Comparison of ENCODE assay signal across 8 mouse cellular contexts in the genomic region with DNA sequence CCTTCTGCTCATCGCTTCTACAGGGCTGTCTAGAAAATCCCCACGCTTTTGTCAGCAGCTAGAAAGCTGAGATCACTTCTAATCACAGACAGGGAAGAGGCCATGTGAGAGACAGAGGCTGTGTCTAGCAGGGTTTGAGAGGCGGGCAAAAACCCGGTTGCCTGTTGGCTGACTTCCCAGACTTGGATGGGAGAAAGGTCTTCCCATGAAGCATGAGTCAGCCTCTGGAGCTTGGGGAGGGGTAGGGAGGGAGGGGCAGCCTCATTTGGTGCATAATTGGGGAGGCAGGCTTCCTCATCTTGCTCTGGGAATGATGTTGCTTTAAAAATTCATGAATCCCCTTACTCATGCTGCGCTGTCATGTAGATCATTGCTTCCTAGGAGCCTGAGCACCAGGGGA. TPM values are rescaled to one million over a fixed set of nuclear protein-coding genes. Genes with fewer than 3 reads are reported as not detected.
A peak's percentile ranks its signal among the peaks of the same experiment; 100 is the strongest.
DNase-seq lines count a peak whose midpoint lies in the region; ATAC-seq and TF ChIP-seq lines count a peak whose summit lies in the region.

No protein-coding gene starts in this region.

- H3K27me3 ChIP-seq in intestine, embryonic 14.5 days (replicated peaks; ENCODE audit: control insufficient read depth, insufficient read depth, low read length), result no peaks in the 10 kb centered on the region
- H3K27me3 ChIP-seq in intestine, postnatal 0 days (replicated peaks; ENCODE audit: control insufficient read depth, insufficient read depth, low read length), result no peaks in the 10 kb centered on the region
- no peaks in the 10 kb centered on the region for H3K27me3 ChIP-seq in stomach, embryonic 14.5 days (ENCODE audit: control insufficient read depth, insufficient read depth, low read length)

- H3K4me3 ChIP-seq in intestine, embryonic 14.5 days (ENCODE audit: low read depth, low read length), result no peak overlapping the region
- H3K4me3 ChIP-seq in intestine, postnatal 0 days (ENCODE audit: low read depth, low read length), result no peak overlapping the region
- H3K4me3 ChIP-seq in bone marrow macrophage, adult 2 months (ENCODE audit: insufficient read depth, low read length), result no peak overlapping the region
- H3K4me3 ChIP-seq in stomach, embryonic 14.5 days (ENCODE audit: low read depth, low read length), result no peak overlapping the region

- peak; percentile 51 for DNase-seq in intestine, embryonic 14.5 days (ENCODE audit: low spot score)
- peak; percentile 25 to 46 for DNase-seq in gastrocnemius, postnatal 4 days (ENCODE audit: low spot score in 2 of 2)
- peak; percentile 36 for DNase-seq in kidney, postnatal 14 days
- peak; percentile 69 for DNase-seq in lung, postnatal 10 days
- DNase-seq in testis, postnatal 10 days (ENCODE audit: low spot score), result no peak

- no peak for ATAC-seq in intestine, embryonic 14.5 days (replicated peaks; ENCODE audit: low FRiP score, low TSS enrichment, low read depth)
- no peak for ATAC-seq in intestine, postnatal 0 days
- ATAC-seq in stomach, embryonic 14.5 days (ENCODE audit: insufficient number of reproducible peaks, insufficient read depth, low FRiP score, low read depth), result peak; percentile 80

- H3K27ac ChIP-seq in intestine, embryonic 14.5 days (ENCODE audit: low read depth), result no peak overlapping the region
- H3K27ac ChIP-seq in intestine, postnatal 0 days (ENCODE audit: low read depth, low read length), result no peak overlapping the region
- peak overlapping the region; percentile 72 for H3K27ac ChIP-seq in bone marrow macrophage, adult 2 months (ENCODE audit: insufficient read depth, low read depth, low read length)
- H3K27ac ChIP-seq in stomach, embryonic 14.5 days (ENCODE audit: low read length), result no peak overlapping the region

- no peak for TF ChIP-seq CTCF in intestine, postnatal 0 days (IDR thresholded peaks at IDR 0.05; ENCODE audit: low read depth)
- TF ChIP-seq CTCF in bone marrow macrophage, adult 2 months (IDR thresholded peaks at IDR 0.05; ENCODE audit: low read depth, low read length), result no peak

- no peak for TF ChIP-seq POLR2A in bone marrow macrophage, adult 2 months (IDR thresholded peaks at IDR 0.05; ENCODE audit: borderline replicate concordance, low read depth, low read length)

- no peak overlapping the region for H3K9ac ChIP-seq in intestine, embryonic 14.5 days (ENCODE audit: low read length)
- no peak overlapping the region for H3K9ac ChIP-seq in intestine, postnatal 0 days (ENCODE audit: low read depth, low read length)
- H3K9ac ChIP-seq in stomach, embryonic 14.5 days (replicated peaks; ENCODE audit: low read depth, low read length), result no peak overlapping the region

- H3K36me3 ChIP-seq in intestine, embryonic 14.5 days (ENCODE audit: control insufficient read depth, insufficient read depth, low read length), result no peaks in the 10 kb centered on the region
- no peaks in the 10 kb centered on the region for H3K36me3 ChIP-seq in intestine, postnatal 0 days (ENCODE audit: control insufficient read depth, insufficient read depth)
- no peaks in the 10 kb centered on the region for H3K36me3 ChIP-seq in stomach, embryonic 14.5 days (ENCODE audit: control insufficient read depth, insufficient read depth, low read length)

- no peaks in the 10 kb centered on the region for H3K4me1 ChIP-seq in intestine, embryonic 14.5 days (replicated peaks; ENCODE audit: control insufficient read depth, insufficient read depth, low read length)
- no peaks in the 10 kb centered on the region for H3K4me1 ChIP-seq in intestine, postnatal 0 days (replicated peaks; ENCODE audit: control insufficient read depth, insufficient read depth, low read length)
- peaks cover 29% of the 10 kb centered on the region for H3K4me1 ChIP-seq in bone marrow macrophage, adult 2 months (ENCODE audit: control insufficient read depth, insufficient read depth, low read length)
- H3K4me1 ChIP-seq in stomach, embryonic 14.5 days (ENCODE audit: control insufficient read depth, insufficient read depth, low read length), result no peaks in the 10 kb centered on the region

- no peak overlapping the region for H3K4me2 ChIP-seq in intestine, embryonic 14.5 days (ENCODE audit: low read length)
- no peak overlapping the region for H3K4me2 ChIP-seq in intestine, postnatal 0 days (replicated peaks; ENCODE audit: low read depth)
- no peak overlapping the region for H3K4me2 ChIP-seq in stomach, embryonic 14.5 days (replicated peaks; ENCODE audit: low read depth, low read length)

- no peaks in the 10 kb centered on the region for H3K9me3 ChIP-seq in intestine, embryonic 14.5 days (ENCODE audit: control insufficient read depth, low read length)
- no peaks in the 10 kb centered on the region for H3K9me3 ChIP-seq in intestine, postnatal 0 days (ENCODE audit: control insufficient read depth)
- no peaks in the 10 kb centered on the region for H3K9me3 ChIP-seq in stomach, embryonic 14.5 days (ENCODE audit: control insufficient read depth, low read depth, low read length)

- WGBS in intestine, embryonic 14.5 days, result 59% methylated on average over 5 of the region's 5 CpGs
- 57% methylated on average over 5 of the region's 5 CpGs for WGBS in intestine, postnatal 0 days
- WGBS in stomach, embryonic 14.5 days, result 43% methylated on average over 5 of the region's 5 CpGs

RNA-seq across cellular contexts. Expression of a gene that starts 57.0 kb away (rescaled TPM):
- polyA plus RNA-seq in intestine, embryonic 14.5 days (2014; fragmentation: Nextera tagmentation; extraction: Ambion mirVana), result 1.2 and 1.6 TPM in 2 replicates
- polyA plus RNA-seq in intestine, postnatal 0 days (2015; fragmentation: Nextera tagmentation; extraction: Ambion mirVana), result 0.37 and 0.78 TPM in 2 replicates
- 2.9 and 3.7 TPM in 2 replicates for polyA plus RNA-seq in bone marrow macrophage, adult 2 months (2012; ENCODE audit: insufficient read depth, insufficient read length, missing spikeins)
- under 1 TPM; 0.34 to 0.52 TPM for total RNA-seq in gastrocnemius, postnatal 4 days (2021)
- polyA plus RNA-seq in stomach, embryonic 14.5 days (2014; fragmentation: Nextera tagmentation; extraction: Ambion mirVana), result 2.1 and 2.5 TPM in 2 replicates
